Comparison of ENCODE assay signal across 9 mouse cellular contexts in the genomic region with DNA sequence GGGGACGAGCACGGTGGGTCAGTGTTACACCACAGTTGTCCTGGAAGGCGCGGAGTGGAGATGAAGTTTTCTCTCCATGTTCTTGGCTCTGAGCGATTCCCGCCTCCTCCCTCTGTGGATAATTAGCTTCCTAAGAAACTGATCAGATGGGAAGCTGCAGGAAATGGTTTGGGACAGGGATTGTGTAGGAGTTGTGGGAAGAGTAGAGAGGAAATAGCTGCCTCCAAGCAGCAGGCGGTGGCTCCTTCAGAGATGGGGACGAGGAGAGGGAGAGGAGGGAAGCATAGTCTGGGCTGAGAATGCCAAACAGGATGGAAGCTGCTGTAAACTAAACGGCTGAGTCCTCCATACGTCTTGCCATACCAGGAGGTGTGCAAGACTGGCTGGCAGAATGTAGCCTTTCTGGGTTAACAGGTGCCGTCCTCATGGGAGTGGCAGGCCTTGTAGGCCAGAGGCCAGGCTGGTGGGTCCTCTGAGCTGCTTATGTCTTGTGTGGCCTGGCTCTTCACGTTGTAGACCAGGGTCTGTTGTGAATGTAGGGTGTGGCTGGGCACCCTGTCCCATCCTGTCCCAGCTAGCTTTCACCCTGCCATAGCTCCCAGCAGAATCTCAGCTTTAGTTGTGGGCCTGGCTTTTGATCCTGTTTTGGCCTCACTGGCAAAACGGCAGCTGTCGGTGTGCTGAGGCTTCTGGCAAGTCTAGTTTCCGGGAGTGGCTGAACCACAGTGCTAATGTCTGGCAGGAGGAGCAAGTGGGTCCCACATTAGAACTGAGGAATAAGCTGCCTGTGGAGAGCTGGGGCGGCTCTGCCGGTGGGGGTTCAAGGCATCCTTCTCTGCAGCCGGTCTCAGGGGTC. TPM values are rescaled to one million over a fixed set of nuclear protein-coding genes. Genes with fewer than 3 reads are reported as not detected.
DNase-seq lines count a peak whose midpoint lies in the region; ATAC-seq lines count a peak whose summit lies in the region.
"Had no signal": no experiment of that assay in that cellular context is flagged by ENCODE, and none has a peak within 500 bp of the region (broad histone marks: within the 10 kb centered on the region; RNA-seq: fewer than 3 reads in every experiment).

No protein-coding gene starts in this region.

- H3K9ac ChIP-seq in midbrain, embryonic 11.5 days (ENCODE audit: low read length) = no peak overlapping the region
- H3K9ac ChIP-seq: neural tube, embryonic 12.5 days had no signal

- H3K4me1 ChIP-seq in embryonic facial prominence, embryonic 10.5 days = peaks cover 53% of the 10 kb centered on the region
- peaks cover 9% of the 10 kb centered on the region for H3K4me1 ChIP-seq in midbrain, embryonic 11.5 days (ENCODE audit: control insufficient read depth, insufficient read depth, low read length)

- no peaks in the 10 kb centered on the region for H3K9me3 ChIP-seq in embryonic facial prominence, embryonic 10.5 days
- H3K9me3 ChIP-seq in midbrain, embryonic 11.5 days (ENCODE audit: control insufficient read depth, low read length) = no peaks in the 10 kb centered on the region
- H3K9me3 ChIP-seq: neural tube, embryonic 12.5 days had no signal

- H3K36me3 ChIP-seq in embryonic facial prominence, embryonic 10.5 days (replicated peaks) = peaks cover 6% of the 10 kb centered on the region
- H3K36me3 ChIP-seq in midbrain, embryonic 11.5 days (ENCODE audit: control insufficient read depth, insufficient read depth, low read length) = no peaks in the 10 kb centered on the region
- H3K36me3 ChIP-seq: neural tube, embryonic 12.5 days had no signal

- 0 out of 2 replicates have a peak, but pooled peaks have one; percentile 8 for ATAC-seq in megakaryocyte, adult 5-6 weeks (ENCODE audit: poor library complexity, severe bottlenecking)
- no peak for ATAC-seq in midbrain, embryonic 11.5 days (ENCODE audit: low FRiP score)

- no peak overlapping the region for H3K4me3 ChIP-seq in embryonic facial prominence, embryonic 10.5 days
- no peak overlapping the region for H3K4me3 ChIP-seq in midbrain, embryonic 11.5 days (ENCODE audit: low read depth, low read length)
- H3K4me3 ChIP-seq: neural tube, embryonic 12.5 days had no signal

- H3K4me2 ChIP-seq in midbrain, embryonic 11.5 days = no peak overlapping the region
- H3K4me2 ChIP-seq: neural tube, embryonic 12.5 days had no signal

- peak; percentile 60 for DNase-seq in layer of hippocampus, adult 11-12 months (ENCODE audit: low spot score)
- no peak for DNase-seq in layer of hippocampus, adult 9-10 months (ENCODE audit: low spot score)
- no peak for DNase-seq in embryonic facial prominence, embryonic 10.5 days (ENCODE audit: low spot score)
- peak; percentile 51 for DNase-seq in heart, postnatal 4 days
- no peak for DNase-seq in natural killer cell, adult 2 months (ENCODE audit: low spot score in 2 of 2)
- DNase-seq in retina, embryonic 14.5 days (ENCODE audit: low spot score) = no peak
- no peak for DNase-seq in midbrain, embryonic 11.5 days (ENCODE audit: low spot score, missing footprints)

- H3K27ac ChIP-seq in embryonic facial prominence, embryonic 10.5 days (replicated peaks) = 0 out of 2 replicates have a peak overlapping the region, but pooled peaks have one; percentile 20
- H3K27ac ChIP-seq in midbrain, embryonic 11.5 days (ENCODE audit: low read depth, low read length) = no peak overlapping the region
- H3K27ac ChIP-seq: neural tube, embryonic 12.5 days had no signal

- no peaks in the 10 kb centered on the region for H3K27me3 ChIP-seq in embryonic facial prominence, embryonic 10.5 days (replicated peaks; ENCODE audit: low read depth, poor library complexity, severe bottlenecking)
- no peaks in the 10 kb centered on the region for H3K27me3 ChIP-seq in midbrain, embryonic 11.5 days (ENCODE audit: control insufficient read depth, insufficient read depth, low read length)
- H3K27me3 ChIP-seq: neural tube, embryonic 12.5 days had no signal

- 81% methylated on average over 18 of the region's 18 CpGs for WGBS in embryonic facial prominence, embryonic 10.5 days
- 82% methylated on average over 18 of the region's 18 CpGs for WGBS in midbrain, embryonic 11.5 days

RNA-seq across cellular contexts. Expression of a gene that starts 21.9 kb away (rescaled TPM):
- polyA plus RNA-seq in embryonic facial prominence, embryonic 10.5 days (2016; fragmentation: Nextera tagmentation; extraction: Ambion mirVana) = 8.6 and 9.0 TPM in 2 replicates
- total RNA-seq in heart, postnatal 4 days (2021) = 10 to 100 TPM; 21.1 to 24.4 TPM
- 20.3 and 23.1 TPM in 2 replicates for total RNA-seq in megakaryocyte, adult 5-6 weeks (2015)
- total RNA-seq in megakaryocyte, adult 5-6 weeks (2017) = 11.0 and 11.6 TPM in 2 replicates
- polyA plus RNA-seq in midbrain, embryonic 11.5 days (2014; fragmentation: Nextera tagmentation; extraction: Ambion mirVana) = 4.6 and 5.6 TPM in 2 replicates

RNA-seq across cellular contexts. Expression of a gene that starts 38.1 kb away (rescaled TPM):
- polyA plus RNA-seq in embryonic facial prominence, embryonic 10.5 days (2016; fragmentation: Nextera tagmentation; extraction: Ambion mirVana) = 17.2 and 17.7 TPM in 2 replicates
- 10 to 100 TPM; 46.9 to 47.9 TPM for total RNA-seq in heart, postnatal 4 days (2021)
- total RNA-seq in megakaryocyte, adult 5-6 weeks (2015) = 16.5 and 18.5 TPM in 2 replicates
- 11.6 and 14.1 TPM in 2 replicates for total RNA-seq in megakaryocyte, adult 5-6 weeks (2017)
- 21.0 and 22.2 TPM in 2 replicates for polyA plus RNA-seq in midbrain, embryonic 11.5 days (2014; fragmentation: Nextera tagmentation; extraction: Ambion mirVana)

Comparison
In these comparisons a context has a peak if more than half of its experiments do, and no peak if none do; other contexts are left out.
1. DNase-seq: peak in layer of hippocampus, adult 11-12 months (single experiment) and heart, postnatal 4 days (single experiment); none in layer of hippocampus, adult 9-10 months (single experiment), embryonic facial prominence, embryonic 10.5 days (single experiment), natural killer cell, adult 2 months (0 of 2), retina, embryonic 14.5 days (single experiment) and midbrain, embryonic 11.5 days (single experiment).